In the genomic region with DNA sequence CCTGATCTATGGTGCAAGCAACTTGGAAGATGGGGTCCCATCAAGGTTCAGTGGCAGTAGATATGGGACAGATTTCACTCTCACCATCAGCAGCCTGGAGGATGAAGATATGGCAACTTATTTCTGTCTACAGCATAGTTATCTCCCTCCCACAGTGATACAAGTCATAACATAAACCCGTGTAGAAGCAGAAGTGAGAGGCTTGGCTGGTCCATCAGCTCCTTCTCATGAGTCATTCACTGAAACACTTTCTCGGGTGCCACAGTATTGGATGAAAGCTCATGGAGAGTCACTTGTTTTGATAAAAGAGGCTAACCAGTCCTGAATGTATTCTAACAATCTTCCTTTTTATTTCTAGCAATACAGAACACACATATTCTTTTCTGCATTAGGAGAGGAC, we compare ENCODE assay signal across 18 mouse cellular contexts.
"Had no signal": no experiment of that assay in that cellular context is flagged by ENCODE, and none has a peak within 500 bp of the region (broad histone marks: within the 10 kb centered on the region; RNA-seq: fewer than 3 reads in every experiment).

No protein-coding gene starts in this region.

- DNase-seq: kidney, adult 18-20 months; kidney, adult 9 months; kidney, postnatal 14 days; kidney, postnatal 4 days; left cerebral cortex, postnatal 4 days; liver, postnatal 0 days; lung, embryonic 14.5 days; lung, postnatal 10 days; lung, postnatal 36 days; midbrain, embryonic 14.5 days; thymus, adult 18-20 months; thymus, postnatal 36 days had no signal

- H3K27ac ChIP-seq: limb, embryonic 12.5 days; limb, embryonic 15.5 days; liver, embryonic 14.5 days; stomach, embryonic 15.5 days had no signal

- H3K9me3 ChIP-seq: limb, embryonic 12.5 days; limb, embryonic 15.5 days; stomach, embryonic 15.5 days had no signal

- H3K9ac ChIP-seq: limb, embryonic 12.5 days; limb, embryonic 15.5 days; liver, embryonic 14.5 days; liver, postnatal 0 days; lung, embryonic 14.5 days; stomach, embryonic 15.5 days had no signal

- H3K4me3 ChIP-seq: limb, embryonic 12.5 days; limb, embryonic 15.5 days; stomach, embryonic 15.5 days had no signal

- ATAC-seq: liver, postnatal 0 days had no signal

- H3K27me3 ChIP-seq: limb, embryonic 12.5 days; limb, embryonic 15.5 days; stomach, embryonic 15.5 days had no signal

- H3K4me2 ChIP-seq: limb, embryonic 12.5 days; limb, embryonic 15.5 days; liver, embryonic 11.5 days; lung, embryonic 14.5 days; midbrain, embryonic 11.5 days; stomach, embryonic 15.5 days had no signal

- H3K36me3 ChIP-seq: limb, embryonic 12.5 days; limb, embryonic 15.5 days; stomach, embryonic 15.5 days had no signal

- H3K4me1 ChIP-seq: limb, embryonic 12.5 days; limb, embryonic 15.5 days; stomach, embryonic 15.5 days had no signal
